Mouse (Mus musculus): Measurements from ENCODE around the gene Mgmt.

GRCm38 (mm10) chr7:137088141-137088540 is 193.7 kb downstream of the Mgmt start:
- TF ChIP-seq GATA1 (IDR thresholded peaks at IDR 0.05; ENCODE audit: borderline replicate concordance, low read length) (no peak), FLI1 (IDR thresholded peaks at IDR 0.05; ENCODE audit: low read length) (no peak)
